Mouse (Mus musculus): Measurements from ENCODE around the gene Zbtb12.

Zbtb12 gene

DNA sequence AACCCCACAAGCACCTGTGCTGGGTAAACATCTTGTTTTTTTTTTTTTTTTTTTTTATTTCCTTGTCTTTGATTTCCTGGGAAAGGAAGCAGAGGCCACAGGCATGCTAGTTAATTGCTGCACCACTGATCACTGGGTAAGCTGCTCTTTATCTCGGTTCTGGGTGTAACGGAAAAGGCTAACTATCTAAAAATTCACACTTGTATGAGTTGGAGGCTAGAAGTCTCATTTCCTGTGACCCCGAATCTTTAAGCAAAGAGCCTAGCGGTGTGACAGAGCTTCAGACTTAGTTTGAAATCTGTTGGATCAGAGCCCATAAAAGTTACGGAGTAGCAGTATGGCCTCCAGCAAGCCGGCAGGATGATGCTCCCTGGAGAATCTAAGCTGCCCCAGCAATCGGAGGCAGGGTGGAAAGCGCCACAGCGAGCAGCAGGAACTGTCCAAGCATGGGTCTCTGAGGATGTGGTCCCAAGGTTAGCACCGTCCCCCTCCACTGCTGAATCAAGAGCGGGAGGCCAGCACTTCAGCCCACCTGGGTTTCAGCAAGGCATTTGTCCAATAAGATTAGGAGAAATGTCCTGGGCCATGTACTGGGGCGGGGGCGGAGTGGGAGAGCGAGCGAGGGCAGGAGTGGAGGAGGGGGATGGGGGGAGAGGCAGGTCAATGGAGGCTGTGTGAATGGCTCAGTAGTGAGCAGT, 62.2 kb downstream of the Zbtb12 start:
- intact Hi-C loops (cut with DNase I), result no loop called here

DNA sequence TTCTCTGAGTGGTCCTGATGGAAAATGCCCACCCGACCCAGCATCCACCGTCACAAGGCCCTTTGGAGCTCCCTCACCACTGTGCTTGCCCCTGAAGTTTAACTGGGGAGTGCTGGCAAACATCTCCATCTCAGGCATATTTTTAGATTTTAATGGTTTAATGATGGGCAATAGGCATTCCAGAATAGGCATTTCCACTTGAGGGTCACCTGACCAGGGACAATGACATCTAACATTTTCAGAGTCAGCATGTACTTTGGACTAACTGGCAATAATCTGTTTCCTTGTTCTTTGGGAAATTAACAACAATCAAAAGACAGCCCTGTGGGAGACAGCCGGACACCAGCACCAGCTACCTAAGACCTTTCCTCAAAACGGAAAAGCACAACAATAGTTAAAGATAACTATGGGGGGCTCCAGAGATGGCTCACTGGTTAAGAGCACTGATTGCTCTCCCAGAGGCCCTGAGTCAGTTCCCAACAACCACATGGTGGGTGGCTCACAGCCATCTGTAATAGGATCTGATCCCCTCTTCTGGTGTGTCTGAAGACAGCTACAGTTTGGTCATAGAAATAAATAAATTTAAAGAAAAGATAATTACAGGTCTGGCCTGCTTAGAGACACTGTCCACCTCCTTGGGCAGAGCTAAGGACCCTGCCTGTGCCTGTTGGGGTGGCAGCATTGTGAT, 64.0 kb downstream of the Zbtb12 start:
- intact Hi-C loops (cut with DNase I), result no loop called here

DNA sequence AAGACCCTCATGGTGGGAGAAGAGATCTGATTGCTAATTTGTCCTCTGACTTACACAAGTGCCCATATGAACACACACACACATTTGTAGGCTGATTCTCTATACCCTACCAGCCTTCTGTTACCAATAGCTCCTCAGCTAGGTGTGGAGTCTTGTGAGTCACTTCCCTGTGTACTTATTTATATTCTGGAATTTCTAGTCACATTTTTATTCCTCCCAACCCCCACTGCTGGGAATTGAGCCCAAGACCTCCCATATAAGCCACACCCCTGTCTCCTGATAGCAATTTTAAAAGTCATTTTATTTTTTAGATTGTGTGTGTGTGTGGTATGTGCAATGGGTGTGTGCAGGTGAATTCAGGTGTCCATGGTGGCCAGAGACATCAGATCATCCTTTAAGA, 65.1 kb downstream of the Zbtb12 start:
- intact Hi-C loops (cut with DNase I), result no loop called here

Small RNAs within 50 kb of the gene (microRNA-seq; reads per million reads assigned to microRNA genes)
- gene Mir6970 (0 to 0.23 reads per million in 2 experiments), gene Mir6971 (2.6 to 3.9 reads per million in 2 experiments), gene Mir6972 (0.11 to 0.49 reads per million in 2 experiments)

Data from adrenal gland (tissue).